Mouse (Mus musculus) layer of hippocampus, adult 8-10 months (tissue): Measurements from ENCODE around the gene Mrpl52. TPM values are rescaled to one million over a fixed set of nuclear protein-coding genes. Genes with fewer than 3 reads are reported as not detected.
A peak's percentile ranks its signal among the peaks of the same experiment; 100 is the strongest.

ENCODE experiments used
- DNase-seq, 2 experiments: peaks; one replicate each; pipeline ENCODE4 v3.0.0; 2022; ENCODE audit warnings: low spot score in 2 of 2
- total RNA-seq, 4 experiments: library from RNA; stranded (reverse); gene quantifications; 2 replicates each; pipeline ENCODE4 v1.2.4; 2022

Gene Mrpl52
- total RNA-seq, 4 experiments from 2014 or later, result 88.3 to 116 (median 96.6) TPM

DNA sequence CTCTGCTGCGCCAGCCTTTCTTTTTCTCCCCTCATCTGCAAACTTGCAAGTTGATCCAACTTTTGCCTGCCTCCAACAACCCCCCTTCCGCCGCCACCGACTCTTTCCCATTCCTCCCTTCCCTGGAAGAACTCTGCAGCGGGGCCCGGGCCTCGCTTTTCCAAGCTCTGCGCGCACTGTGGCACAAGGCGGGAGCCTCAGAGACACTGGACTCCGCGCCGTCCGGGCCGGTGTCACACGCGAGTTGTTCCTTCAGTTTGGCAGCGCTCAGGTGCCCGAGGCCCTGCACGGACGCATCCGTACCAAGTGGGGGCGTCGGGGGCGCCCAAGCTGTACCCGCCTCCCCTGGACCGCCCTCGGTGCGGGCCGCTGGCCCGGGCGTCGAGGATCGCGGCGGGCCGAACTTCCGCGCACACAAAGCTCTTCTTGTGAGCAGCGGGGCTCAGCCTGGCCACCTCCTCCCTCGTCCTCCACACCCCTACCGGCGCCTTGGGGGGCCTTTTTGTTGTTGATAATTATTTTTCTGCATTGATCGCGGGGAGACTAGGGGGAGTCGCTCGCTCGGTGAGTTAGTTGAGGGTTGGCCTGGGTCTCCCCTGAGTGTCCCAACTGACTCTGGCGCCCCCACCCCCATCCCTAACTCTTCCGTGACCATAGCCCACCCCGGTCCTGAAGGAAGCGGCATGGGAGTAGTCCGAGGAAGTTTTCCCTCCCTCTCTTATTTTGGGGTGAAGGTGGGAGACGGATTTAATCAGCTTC is 5.5 kb downstream of the Mrpl52 start:
- no peak for DNase-seq

DNA sequence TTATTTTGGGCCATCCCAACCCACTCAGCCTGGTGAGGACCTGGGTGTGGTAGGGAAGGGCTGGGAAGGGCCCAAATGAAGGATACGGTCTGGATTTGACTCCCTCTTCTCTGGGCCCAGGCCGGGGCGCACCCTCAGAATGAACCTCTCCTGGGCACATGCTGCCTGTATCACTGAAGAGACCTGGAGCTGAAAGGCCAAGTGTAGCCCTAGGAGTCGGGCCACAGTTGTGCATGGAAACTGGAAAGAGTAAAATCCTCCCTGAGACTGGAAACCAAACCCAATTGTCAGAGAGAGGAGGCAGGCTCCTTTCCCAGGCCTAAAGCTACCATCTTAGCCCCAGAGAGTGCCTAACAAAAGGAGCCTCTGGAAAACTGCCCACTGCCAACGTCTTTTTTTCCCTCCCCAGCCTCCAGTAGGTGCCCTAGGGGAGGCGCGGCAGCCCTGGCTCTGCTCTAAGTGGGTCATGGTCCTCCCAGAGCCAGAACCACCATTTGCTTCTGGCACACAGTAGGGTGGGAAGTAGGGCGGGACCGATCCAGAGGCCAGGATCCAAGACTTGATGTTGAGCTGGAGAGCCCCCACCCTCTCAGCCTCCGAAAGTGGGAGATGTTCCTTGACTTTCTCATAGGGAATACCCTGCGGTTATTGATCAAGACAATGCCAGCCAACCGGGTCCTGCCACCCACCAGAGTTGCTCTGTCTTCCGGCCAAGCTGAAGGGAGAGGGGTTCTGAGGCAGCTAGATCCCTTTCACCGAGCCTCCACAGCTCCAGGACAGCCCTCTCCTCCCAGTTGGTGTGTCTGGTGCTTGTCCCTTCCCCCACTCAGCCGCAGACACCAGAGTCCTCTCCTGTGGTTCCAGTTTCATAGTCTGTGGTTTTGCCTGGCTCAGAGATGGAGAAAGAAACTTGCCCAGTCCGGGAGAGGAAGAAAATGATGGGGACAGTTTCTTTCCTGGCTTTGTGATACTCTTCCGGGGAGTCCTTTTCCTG is 6.4 kb downstream of the Mrpl52 start:
- peak in 1 of 2 experiments; percentile 48 for DNase-seq

DNA sequence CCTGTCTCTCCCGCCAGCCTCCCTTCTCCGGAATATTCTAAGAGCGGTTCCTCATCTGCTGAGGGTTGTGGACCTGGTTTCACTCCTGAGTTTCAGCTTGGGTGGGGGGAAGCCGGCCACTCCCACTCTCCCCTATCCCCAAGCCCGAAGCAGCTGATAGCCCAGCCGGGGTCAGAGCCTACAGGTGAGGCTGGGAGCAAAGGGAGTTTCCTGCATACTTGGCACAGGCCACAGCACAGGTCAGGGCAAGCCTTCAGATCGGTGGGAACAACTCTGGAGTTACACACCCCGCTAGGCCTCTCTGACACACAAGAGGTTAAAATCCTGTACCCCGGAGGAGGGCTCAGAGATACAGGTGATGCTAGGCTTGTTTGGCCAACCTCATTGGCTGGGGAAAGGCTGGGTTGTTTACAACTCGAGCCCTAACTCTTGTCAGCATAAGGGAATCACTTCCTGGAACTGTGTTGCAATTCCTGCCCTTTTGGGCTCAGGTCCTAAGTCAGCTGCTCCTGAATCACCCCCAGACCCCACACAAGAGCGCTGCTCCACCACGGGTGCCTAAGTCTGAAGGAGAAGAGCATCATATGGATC is 7.3 kb downstream of the Mrpl52 start:
- DNase-seq, result no peak

DNA sequence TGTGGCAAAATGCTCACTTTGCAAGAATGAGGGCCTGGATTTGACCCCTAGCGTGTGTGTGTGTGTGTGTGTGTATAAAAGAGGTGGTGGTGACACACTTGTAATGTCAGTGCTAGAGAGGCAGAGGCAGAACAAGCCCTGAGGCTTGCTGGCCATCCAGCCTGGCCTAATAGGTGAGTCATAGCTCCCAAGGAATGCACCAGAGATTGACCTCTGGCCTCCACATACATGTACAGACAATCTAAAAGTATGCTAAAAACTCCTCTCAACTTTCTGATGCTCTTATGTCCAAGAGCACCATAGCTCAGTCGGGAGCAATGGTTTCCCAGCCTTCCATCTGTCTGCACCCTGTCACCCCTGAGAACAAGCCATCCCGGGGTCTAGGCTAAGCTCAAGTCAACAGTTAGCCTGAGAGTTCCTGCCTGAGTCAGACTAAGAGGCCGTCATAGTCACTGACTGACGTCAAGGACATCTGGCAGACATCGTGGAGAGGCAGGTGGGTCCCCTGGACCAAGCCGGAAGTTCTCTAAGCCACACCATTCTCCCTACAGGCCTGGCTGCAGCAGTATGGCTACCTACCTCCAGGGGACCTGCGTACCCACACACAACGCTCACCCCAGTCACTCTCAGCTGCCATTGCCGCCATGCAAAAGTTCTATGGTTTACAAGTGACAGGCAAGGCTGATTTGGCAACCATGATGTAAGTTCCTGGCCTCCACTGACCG is 8.6 kb downstream of the Mrpl52 start:
- DNase-seq, result no peak

GRCm38 (mm10) chr14:54439155-54439554 is 12.4 kb downstream of the Mrpl52 start:
- no peak for DNase-seq

DNA sequence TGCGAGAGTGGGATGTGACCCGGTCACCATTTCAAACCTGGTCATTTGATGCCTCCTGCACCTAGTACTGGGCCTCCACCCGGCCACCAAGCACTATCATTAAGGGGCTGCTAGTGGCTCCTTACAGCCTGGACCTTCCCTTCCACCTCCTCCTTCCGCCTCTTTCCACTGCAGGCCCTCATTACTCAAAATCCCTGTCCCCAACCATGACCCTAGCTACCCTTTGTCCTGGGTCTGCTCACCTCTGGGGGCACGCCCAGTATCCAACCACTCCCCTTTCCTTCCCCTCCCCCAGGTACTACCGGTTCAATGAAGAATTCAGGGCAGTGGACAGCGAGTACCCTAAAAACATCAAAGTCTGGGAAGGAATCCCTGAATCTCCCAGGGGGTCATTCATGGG is 12.9 kb downstream of the Mrpl52 start:
- no peak for DNase-seq

DNA sequence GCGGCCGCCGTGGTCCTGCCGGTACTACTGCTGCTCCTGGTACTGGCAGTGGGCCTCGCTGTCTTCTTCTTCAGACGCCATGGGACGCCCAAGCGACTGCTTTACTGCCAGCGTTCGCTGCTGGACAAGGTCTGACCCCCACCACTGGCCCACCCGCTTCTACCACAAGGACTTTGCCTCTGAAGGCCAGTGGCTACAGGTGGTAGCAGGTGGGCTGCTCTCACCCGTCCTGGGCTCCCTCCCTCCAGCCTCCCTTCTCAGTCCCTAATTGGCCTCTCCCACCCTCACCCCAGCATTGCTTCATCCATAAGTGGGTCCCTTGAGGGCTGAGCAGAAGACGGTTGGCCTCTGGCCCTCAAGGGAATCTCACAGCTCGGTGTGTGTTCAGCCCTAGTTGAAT is 13.8 kb downstream of the Mrpl52 start:
- DNase-seq, result no peak

GRCm38 (mm10) chr14:54441365-54441764 is 14.7 kb downstream of the Mrpl52 start:
- no peak for DNase-seq

GRCm38 (mm10) chr14:54442548-54442947 is 15.8 kb downstream of the Mrpl52 start:
- DNase-seq, result no peak

- no peak for DNase-seq
Observed at GRCm38 (mm10) chr14:54443196-54443595, 16.5 kb downstream of the Mrpl52 start.

- DNase-seq, result no peak
Observed at GRCm38 (mm10) chr14:54443712-54444618, 17.3 kb downstream of the Mrpl52 start.

GRCm38 (mm10) chr14:54445476-54445875 is 18.8 kb downstream of the Mrpl52 start:
- no peak for DNase-seq

DNA sequence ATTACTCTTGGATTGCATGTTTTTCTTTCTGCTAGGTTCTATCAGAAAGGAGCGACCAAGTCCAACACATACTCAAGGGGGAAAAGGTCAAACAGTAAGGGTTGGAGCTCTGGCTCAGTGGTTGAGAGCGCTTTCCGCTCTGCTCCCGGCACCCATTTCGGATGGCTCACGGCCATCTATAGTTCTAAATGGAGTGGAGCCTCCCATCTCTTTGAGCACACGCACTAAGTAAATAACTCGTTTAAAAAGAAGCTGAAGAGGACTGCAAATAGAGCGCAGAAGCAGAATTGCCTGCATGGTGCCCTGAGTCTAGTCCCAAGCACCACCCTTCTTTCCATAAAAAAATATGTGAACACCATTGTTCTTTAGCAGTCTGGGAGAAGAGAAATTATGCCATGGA is 26.9 kb downstream of the Mrpl52 start:
- no peak for DNase-seq

DNA sequence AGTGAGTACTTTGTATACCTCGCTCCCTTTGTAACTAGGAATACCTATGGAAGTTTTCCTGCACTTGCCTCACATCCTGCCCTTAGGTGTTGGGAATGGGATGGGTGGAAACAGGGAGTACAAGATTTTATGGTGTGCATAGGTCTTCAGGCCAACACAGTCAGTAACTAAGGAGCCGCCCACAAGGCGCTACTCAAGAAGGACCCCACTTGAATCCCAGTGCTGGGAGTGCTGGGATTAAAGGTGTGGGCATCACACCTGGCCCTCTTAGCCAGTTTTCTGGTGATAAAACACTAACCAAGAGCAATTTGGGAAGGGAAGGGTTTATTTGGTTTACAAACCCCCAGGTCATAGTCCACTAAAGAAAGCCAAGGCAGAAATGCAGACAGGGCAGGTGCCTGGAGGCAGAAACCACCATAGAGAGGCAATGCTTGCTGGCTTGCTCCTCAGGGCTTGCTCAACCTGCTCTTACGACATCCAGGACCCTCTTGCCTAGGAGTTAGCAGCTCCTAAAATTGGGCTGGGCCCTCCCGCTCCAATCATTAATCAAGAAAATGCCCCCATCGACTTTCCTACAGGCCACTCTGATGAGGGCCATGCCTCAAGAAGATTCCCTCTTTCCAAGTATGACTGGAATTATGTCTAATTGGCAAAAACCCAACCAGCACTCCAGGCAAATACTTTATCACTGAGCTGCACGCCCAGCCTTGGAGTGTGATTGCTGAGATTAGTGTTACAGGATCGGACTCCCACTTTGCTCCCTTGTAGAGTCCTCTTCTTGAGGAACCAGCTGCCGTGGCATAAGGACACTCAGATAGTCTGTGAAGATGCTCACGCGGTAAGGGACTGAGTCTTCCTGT is 28.2 kb downstream of the Mrpl52 start:
- no peak for DNase-seq

GRCm38 (mm10) chr14:54457907-54458569 is 31.3 kb downstream of the Mrpl52 start:
- DNase-seq, result no peak

- DNase-seq, result no peak
Observed at GRCm38 (mm10) chr14:54462146-54462545, 35.4 kb downstream of the Mrpl52 start.

- DNase-seq, result no peak
Observed at GRCm38 (mm10) chr14:54463108-54463958, 36.6 kb downstream of the Mrpl52 start.

GRCm38 (mm10) chr14:54463959-54464292 is 37.2 kb downstream of the Mrpl52 start, which contains the start of gene Lrp10:
Lrp10 (plus strand) TSS chr14:54464137.
- peak; percentile 72 to 79 for DNase-seq
